Mouse (Mus musculus) MEL (cell line): ENCODE results near the gene Olfr1393.

ENCODE experiments used
- CHD2 ChIP-seq: IDR thresholded peaks from 2 replicates; pipeline ENCODE4 v1.6.1; 2011; ENCODE audit warnings: low read length, improper control_type of control experiment
- CTCF ChIP-seq, 3 experiments: IDR thresholded peaks in 2 of 3; conservative IDR thresholded peaks in 1 of 3; 2 replicates each; pipeline ENCODE4 v1.5.1; 2011 to 2012; ENCODE audit warnings: low read length in 3 of 3, low read depth in 2 of 3, mild to moderate bottlenecking in 2 of 3, improper control_type of control experiment in 1 of 3, inconsistent platforms in 1 of 3, mixed read lengths in 1 of 3, moderate library complexity in 1 of 3; ENCODE audit not compliant: control insufficient read depth in 1 of 3, insufficient read depth in 1 of 3, poor library complexity in 1 of 3, severe bottlenecking in 1 of 3
- MEF2A ChIP-seq: IDR thresholded peaks from 2 replicates; pipeline ENCODE4 v1.6.1; 2014; ENCODE audit warnings: low read depth, mild to moderate bottlenecking, inconsistent platforms, low read length, improper control_type of control experiment; ENCODE audit not compliant: poor library complexity, insufficient replicate concordance, severe bottlenecking; ENCODE audit errors: extremely low read depth
- MYB ChIP-seq: IDR thresholded peaks from 2 replicates; pipeline ENCODE4 v1.6.1; 2011; ENCODE audit warnings: mild to moderate bottlenecking, low read depth, low read length, improper control_type of control experiment
- ZC3H11A ChIP-seq: IDR thresholded peaks from 2 replicates; pipeline ENCODE4 v1.6.1; 2012; ENCODE audit warnings: low read depth, mild to moderate bottlenecking, inconsistent platforms, low read length, improper control_type of control experiment
- ZNF384 ChIP-seq: IDR thresholded peaks from 2 replicates; pipeline ENCODE4 v1.6.1; 2012; ENCODE audit warnings: low read depth, mild to moderate bottlenecking, inconsistent platforms, low read length, improper control_type of control experiment

- TF ChIP-seq CTCF (IDR thresholded peaks at IDR 0.05 in 2 of 3, conservative IDR thresholded peaks at IDR 0.05 in 1 of 3; ENCODE audit: control insufficient read depth in 1 of 3, insufficient read depth in 1 of 3, low read depth in 2 of 3, low read length in 3 of 3, poor library complexity in 1 of 3, severe bottlenecking in 1 of 3) (no peak), CHD2 (no peak), MEF2A (no peak), MYB (no peak), ZNF384 (no peak), ZC3H11A (no peak)
Measured at GRCm38 (mm10) chr11:49248226-49248973, 29.7 kb upstream of the Olfr1393 start.
